Mouse (Mus musculus): ENCODE data around the gene Cox6a2. TPM values are rescaled to one million over a fixed set of nuclear protein-coding genes. Genes with fewer than 3 reads are reported as not detected.

Cox6a2 gene
- total and polyA plus RNA-seq, 2 experiments from 2014 or later = 3.8 TPM; not detected in 1

GRCm38 (mm10) chr7:128248081-128249042 lies 42.2 kb upstream of the Cox6a2 start:
- Histone ChIP-seq H3K9ac (replicated peaks; ENCODE audit: low read length, poor library complexity, severe bottlenecking) (0 out of 2 replicates have a peak overlapping the region, but pooled peaks have one; percentile 15), H3K36me3 (ENCODE audit: insufficient read depth, low read length) (peaks cover 11% of the 10 kb centered on the region), H3K9me3 (ENCODE audit: low read length) (no peaks in the 10 kb centered on the region), H3K4me2 (ENCODE audit: low read depth, low read length, poor library complexity, severe bottlenecking) (peak overlapping the region; percentile 68), H3K27ac (ENCODE audit: low read depth, low read length) (no peak overlapping the region), H3K27me3 (ENCODE audit: insufficient read depth, low read length) (no peaks in the 10 kb centered on the region), H3K4me3 (ENCODE audit: low read depth, low read length) (no peak overlapping the region), H3K4me1 (ENCODE audit: insufficient read depth, low read length) (peaks cover 3% of the 10 kb centered on the region)
- no peak for TF ChIP-seq CTCF (IDR thresholded peaks at IDR 0.05)
- DNase-seq (ENCODE audit: low spot score) = no peak
- WGBS = 83% methylated on average over 10 of the region's 10 CpGs
- ATAC-seq (ENCODE audit: low FRiP score) = no peak

GRCm38 (mm10) chr7:128247443-128247842 lies 41.3 kb upstream of the Cox6a2 start:
- peaks cover 3% of the 10 kb centered on the region for H3K4me1 ChIP-seq (ENCODE audit: insufficient read depth, low read length)
- H3K36me3 ChIP-seq (ENCODE audit: insufficient read depth, low read length) = peaks cover 18% of the 10 kb centered on the region
- peak overlapping the region; percentile 68 for H3K4me2 ChIP-seq (ENCODE audit: low read depth, low read length, poor library complexity, severe bottlenecking)
- H3K27ac ChIP-seq (ENCODE audit: low read depth, low read length) = peak overlapping the region; percentile 83
- WGBS = under 1% methylated on average over 13 of the region's 13 CpGs
- H3K4me3 ChIP-seq (ENCODE audit: low read depth, low read length) = peak overlapping the region; percentile 40
- peak; percentile 81 for TF ChIP-seq CTCF (IDR thresholded peaks at IDR 0.05)
- H3K9ac ChIP-seq (replicated peaks; ENCODE audit: low read length, poor library complexity, severe bottlenecking) = peak overlapping the region; percentile 55
- H3K27me3 ChIP-seq (ENCODE audit: insufficient read depth, low read length) = no peaks in the 10 kb centered on the region
- DNase-seq (ENCODE audit: low spot score) (peak; percentile 96), ATAC-seq (ENCODE audit: low FRiP score) (peak; percentile 81)
- no peaks in the 10 kb centered on the region for H3K9me3 ChIP-seq (ENCODE audit: low read length)

- peak; percentile 54 for DNase-seq (ENCODE audit: low spot score)
- 3% methylated on average over 23 of the region's 30 CpGs for WGBS
These were observed 40.6 kb upstream of the Cox6a2 start, which contains the start of gene Tgfb1i1 for GRCm38 (mm10) chr7:128246496-128247391. Tgfb1i1 (plus strand) TSS chr7:128246812.

GRCm38 (mm10) chr7:128245547-128245946 lies 39.4 kb upstream of the Cox6a2 start:
- DNase-seq (ENCODE audit: low spot score) = no peak
- peaks cover 29% of the 10 kb centered on the region for H3K36me3 ChIP-seq (ENCODE audit: insufficient read depth, low read length)
- no peaks in the 10 kb centered on the region for H3K9me3 ChIP-seq (ENCODE audit: low read length)
- H3K4me2 ChIP-seq (ENCODE audit: low read depth, low read length, poor library complexity, severe bottlenecking) = no peak overlapping the region
- no peaks in the 10 kb centered on the region for H3K27me3 ChIP-seq (ENCODE audit: insufficient read depth, low read length)
- H3K4me1 ChIP-seq (ENCODE audit: insufficient read depth, low read length) = peaks cover 3% of the 10 kb centered on the region
- no peak overlapping the region for H3K27ac ChIP-seq (ENCODE audit: low read depth, low read length)
- WGBS = 88% methylated on average over 4 of the region's 4 CpGs
- no peak for TF ChIP-seq CTCF (IDR thresholded peaks at IDR 0.05)
- H3K4me3 ChIP-seq (ENCODE audit: low read depth, low read length) = no peak overlapping the region
- H3K9ac ChIP-seq (replicated peaks; ENCODE audit: low read length, poor library complexity, severe bottlenecking) = no peak overlapping the region
- ATAC-seq (ENCODE audit: low FRiP score) = no peak

More at GRCm38 (mm10) chr7:128246496-128247391, 40.6 kb upstream of the Cox6a2 start, which contains the start of gene Tgfb1i1:
- peak within 1 kb of the TSS; percentile 83 for H3K27ac ChIP-seq (ENCODE audit: low read depth, low read length)
- peak within 1 kb of the TSS; percentile 40 for H3K4me3 ChIP-seq (ENCODE audit: low read depth, low read length)
- peaks cover 22% of the 10 kb centered on the region for H3K36me3 ChIP-seq (ENCODE audit: insufficient read depth, low read length)
- H3K4me1 ChIP-seq (ENCODE audit: insufficient read depth, low read length) = peaks cover 3% of the 10 kb centered on the region
- peak; percentile 56 for ATAC-seq (ENCODE audit: low FRiP score)
- H3K9ac ChIP-seq (replicated peaks; ENCODE audit: low read length, poor library complexity, severe bottlenecking) = peak within 1 kb of the TSS; percentile 55
- H3K4me2 ChIP-seq (ENCODE audit: low read depth, low read length, poor library complexity, severe bottlenecking) = peak within 1 kb of the TSS; percentile 68
- H3K9me3 ChIP-seq (ENCODE audit: low read length) = no peaks in the 10 kb centered on the region
- no peak for TF ChIP-seq CTCF (IDR thresholded peaks at IDR 0.05)
- H3K27me3 ChIP-seq (ENCODE audit: insufficient read depth, low read length) = no peaks in the 10 kb centered on the region

- H3K27ac ChIP-seq (ENCODE audit: low read depth, low read length) = no peak overlapping the region
- no peak for ATAC-seq (ENCODE audit: low FRiP score)
- H3K9me3 ChIP-seq (ENCODE audit: low read length) = no peaks in the 10 kb centered on the region
- 83% methylated on average over 18 of the region's 18 CpGs for WGBS
- H3K4me3 ChIP-seq (ENCODE audit: low read depth, low read length) = no peak overlapping the region
- TF ChIP-seq CTCF (IDR thresholded peaks at IDR 0.05) = no peak
- peaks cover 36% of the 10 kb centered on the region for H3K36me3 ChIP-seq (ENCODE audit: insufficient read depth, low read length)
- H3K4me2 ChIP-seq (ENCODE audit: low read depth, low read length, poor library complexity, severe bottlenecking) = no peak overlapping the region
- no peak overlapping the region for H3K9ac ChIP-seq (replicated peaks; ENCODE audit: low read length, poor library complexity, severe bottlenecking)
- DNase-seq (ENCODE audit: low spot score) = no peak
- peaks cover 3% of the 10 kb centered on the region for H3K4me1 ChIP-seq (ENCODE audit: insufficient read depth, low read length)
- H3K27me3 ChIP-seq (ENCODE audit: insufficient read depth, low read length) = no peaks in the 10 kb centered on the region
These were observed 38.3 kb upstream of the Cox6a2 start for GRCm38 (mm10) chr7:128244410-128245025.

All from midbrain, postnatal 0 days (tissue).